ENCODE assay signal across 8 mouse cellular contexts in the genomic region with DNA sequence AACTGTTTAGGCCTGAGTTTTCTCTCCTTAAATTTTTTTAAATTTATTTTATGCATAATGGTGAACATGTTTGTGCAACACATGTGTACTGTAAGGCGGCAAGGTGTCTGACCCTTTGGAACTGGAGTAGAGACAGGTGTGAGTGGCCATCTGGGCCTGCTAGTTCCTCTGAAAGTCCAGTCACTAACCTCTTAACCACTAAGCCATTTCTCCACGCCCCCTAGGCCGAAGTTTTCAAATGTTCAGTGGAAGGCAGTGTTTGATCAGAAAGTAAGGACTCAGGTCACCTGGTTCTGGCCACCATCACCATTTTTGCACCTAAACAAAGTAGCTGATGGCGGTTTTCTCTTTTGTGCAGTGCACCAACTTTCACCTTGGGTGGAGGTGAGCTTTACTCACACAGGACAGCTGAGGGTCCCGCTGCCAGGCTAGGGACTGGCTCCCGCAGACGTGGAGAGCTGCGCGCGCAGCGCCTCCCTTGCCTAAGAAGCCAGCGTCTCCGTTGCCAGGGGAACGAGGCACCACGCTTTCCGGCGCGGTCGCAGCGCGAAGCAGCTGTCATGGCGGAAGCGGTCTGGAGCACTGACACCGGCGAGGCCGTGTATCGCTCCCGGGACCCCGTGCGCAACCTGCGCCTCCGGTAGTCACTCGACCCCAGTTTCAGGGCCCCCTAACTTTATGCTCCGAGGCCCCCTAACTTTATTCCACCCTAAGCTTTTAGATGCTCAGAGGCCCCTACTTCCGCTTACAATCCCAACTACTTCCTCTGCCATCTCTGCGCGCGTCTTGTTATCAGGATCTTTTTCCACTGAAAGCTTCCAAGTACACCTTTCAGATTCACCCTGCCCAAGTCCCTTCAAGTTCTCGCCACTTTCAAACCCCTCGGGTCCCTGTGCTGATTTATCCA. TPM values are rescaled to one million over a fixed set of nuclear protein-coding genes. Genes with fewer than 3 reads are reported as not detected.
DNase-seq lines count a peak whose midpoint lies in the region; ATAC-seq and TF ChIP-seq lines count a peak whose summit lies in the region.

Gene Mks1, plus strand, starts transcription at position 526 of the 907 bp plus-strand sequence.

- no peak for TF ChIP-seq CTCF in E14TG2a.4 (conservative IDR thresholded peaks at IDR 0.05; ENCODE audit: low read length)
- no peak for TF ChIP-seq CTCF in liver, postnatal 0 days (IDR thresholded peaks at IDR 0.05; ENCODE audit: low read depth)

- no peaks in the 10 kb centered on the region; the same call in 1 of the 2 replicates for H3K27me3 ChIP-seq in E14TG2a.4 (ENCODE audit: insufficient read depth, low read length)
- no peaks in the 10 kb centered on the region for H3K27me3 ChIP-seq in forebrain, embryonic 13.5 days
- no peaks in the 10 kb centered on the region for H3K27me3 ChIP-seq in liver, postnatal 0 days (ENCODE audit: insufficient read depth, low read length)
- H3K27me3 ChIP-seq in neural tube, embryonic 14.5 days (ENCODE audit: control insufficient read depth, insufficient read depth, low read length), result no peaks in the 10 kb centered on the region

- H3K36me3 ChIP-seq in E14TG2a.4 (ENCODE audit: insufficient read depth, low read length), result peaks cover 33% of the 10 kb centered on the region
- peaks cover 20% of the 10 kb centered on the region for H3K36me3 ChIP-seq in forebrain, embryonic 13.5 days (ENCODE audit: poor library complexity, severe bottlenecking)
- H3K36me3 ChIP-seq in liver, postnatal 0 days (replicated peaks; ENCODE audit: insufficient read depth, low read length), result no peaks in the 10 kb centered on the region
- 0 out of 2 replicates have a peak, but pooled peaks cover 2% of the 10 kb centered on the region for H3K36me3 ChIP-seq in neural tube, embryonic 14.5 days (ENCODE audit: control insufficient read depth, insufficient read depth, low read length)

- H3K27ac ChIP-seq in forebrain, embryonic 13.5 days, result peak within 1 kb of the TSS; percentile 62; the same call in 1 of the 2 replicates
- H3K27ac ChIP-seq in liver, postnatal 0 days (ENCODE audit: low read depth), result no peak within 1 kb of the TSS
- peak within 1 kb of the TSS; percentile 41; the same call in 1 of the 2 replicates for H3K27ac ChIP-seq in neural tube, embryonic 14.5 days (ENCODE audit: low read depth, low read length)

- peaks cover 45% of the 10 kb centered on the region for H3K4me1 ChIP-seq in E14TG2a.4 (replicated peaks; ENCODE audit: low read depth, low read length)
- H3K4me1 ChIP-seq in forebrain, embryonic 13.5 days, result peaks cover 6% of the 10 kb centered on the region
- peaks cover 3% of the 10 kb centered on the region for H3K4me1 ChIP-seq in liver, postnatal 0 days (ENCODE audit: insufficient read depth)
- 0 out of 2 replicates have a peak, but pooled peaks cover 3% of the 10 kb centered on the region for H3K4me1 ChIP-seq in neural tube, embryonic 14.5 days (ENCODE audit: control insufficient read depth, insufficient read depth, low read length)

- peak within 1 kb of the TSS; percentile 83 for H3K4me3 ChIP-seq in E14TG2a.4 (replicated peaks; ENCODE audit: low read length)
- H3K4me3 ChIP-seq in forebrain, embryonic 13.5 days, result peak within 1 kb of the TSS; percentile 52
- H3K4me3 ChIP-seq in liver, postnatal 0 days (ENCODE audit: low read depth, low read length), result peak within 1 kb of the TSS; percentile 61
- peak within 1 kb of the TSS; percentile 51 for H3K4me3 ChIP-seq in neural tube, embryonic 14.5 days (ENCODE audit: low read depth, low read length)

- H3K4me2 ChIP-seq in forebrain, embryonic 13.5 days, result peak within 1 kb of the TSS; percentile 74
- peak within 1 kb of the TSS; percentile 74 for H3K4me2 ChIP-seq in liver, postnatal 0 days (ENCODE audit: low read depth, low read length)
- peak within 1 kb of the TSS; percentile 63 for H3K4me2 ChIP-seq in neural tube, embryonic 14.5 days (ENCODE audit: low read depth, low read length)

- peak within 1 kb of the TSS; percentile 59 for H3K9ac ChIP-seq in forebrain, embryonic 13.5 days
- H3K9ac ChIP-seq in liver, postnatal 0 days (replicated peaks), result peak within 1 kb of the TSS; percentile 37; the same call in 1 of the 2 replicates
- peak within 1 kb of the TSS; percentile 43 for H3K9ac ChIP-seq in neural tube, embryonic 14.5 days (replicated peaks; ENCODE audit: low read depth, low read length)

- intact Hi-C loops in heart, postnatal 10 days (cut with DNase I), result no loop called here

- peak; percentile 81 for DNase-seq in c-Kit-positive CD71-positive TER-119-positive erythroid progenitor cells, embryonic 14.5 days (ENCODE audit: low spot score)
- DNase-seq in heart, postnatal 10 days, result peak; percentile 93 to 94
- DNase-seq in large intestine, adult 2 months (ENCODE audit: low read depth, low spot score), result peak; percentile 76
- DNase-seq in liver, postnatal 0 days, result peak; percentile 93
- peak; percentile 94 for DNase-seq in testis, postnatal 10 days (ENCODE audit: low spot score)

- peak; percentile 98 for ATAC-seq in forebrain, embryonic 13.5 days
- peak; percentile 95 for ATAC-seq in liver, postnatal 0 days
- ATAC-seq in neural tube, embryonic 14.5 days (ENCODE audit: low read depth), result peak; percentile 98

- 5% methylated on average over 35 of the region's 40 CpGs for WGBS in forebrain, embryonic 13.5 days
- 3% methylated on average over 40 of the region's 40 CpGs for WGBS in large intestine, adult 2 months
- WGBS in liver, postnatal 0 days (ENCODE audit: insufficient replicate concordance), result 3% methylated on average over 40 of the region's 40 CpGs
- WGBS in neural tube, embryonic 14.5 days, result 5% methylated on average over 40 of the region's 40 CpGs

- TF ChIP-seq EP300 in liver, postnatal 0 days (IDR thresholded peaks at IDR 0.05; ENCODE audit: low read depth), result no peak

- H3K9me3 ChIP-seq in E14TG2a.4 (ENCODE audit: low read length), result no peaks in the 10 kb centered on the region
- no peaks in the 10 kb centered on the region for H3K9me3 ChIP-seq in forebrain, embryonic 13.5 days (replicated peaks)
- no peaks in the 10 kb centered on the region for H3K9me3 ChIP-seq in liver, postnatal 0 days (ENCODE audit: low read length)
- H3K9me3 ChIP-seq in neural tube, embryonic 14.5 days (ENCODE audit: control insufficient read depth, low read length), result no peaks in the 10 kb centered on the region

RNA-seq across cellular contexts. Expression of gene Mks1, which starts in this region (rescaled TPM):
- 11.8 and 15.5 TPM in 2 replicates for polyA plus RNA-seq in forebrain, embryonic 13.5 days (2015; fragmentation: Nextera tagmentation; extraction: Ambion mirVana)
- total RNA-seq in heart, postnatal 10 days (2021), result 1 to 10 TPM; 3.3 to 3.9 TPM
- polyA plus RNA-seq in large intestine, adult 2 months (2012; rRNA removed), result 9.0 and 9.9 TPM in 2 replicates
- 1.4 and 2.1 TPM in 2 replicates for polyA plus RNA-seq in liver, postnatal 0 days (2015; fragmentation: Nextera tagmentation; extraction: Ambion mirVana)
- polyA plus RNA-seq in neural tube, embryonic 14.5 days (2014; fragmentation: Nextera tagmentation; extraction: Ambion mirVana), result 10.4 and 11.1 TPM in 2 replicates
